35 mouse cellular contexts compared by ENCODE assay signal in genomic region chr15:101469093-101469492, GRCm38 (mm10). TPM values are rescaled to one million over a fixed set of nuclear protein-coding genes. Genes with fewer than 3 reads are reported as not detected.
DNase-seq lines count a peak whose midpoint lies in the region; ATAC-seq and TF ChIP-seq lines count a peak whose summit lies in the region.
"Had no signal": no experiment of that assay in that cellular context is flagged by ENCODE, and none has a peak within 500 bp of the region (broad histone marks: within the 10 kb centered on the region; RNA-seq: fewer than 3 reads in every experiment).

No protein-coding gene starts in this region.

- 27% methylated on average over 4 of the region's 4 CpGs for WGBS in bone marrow, adult 2 months
- WGBS in hindbrain, embryonic 14.5 days, result 84% methylated on average over 4 of the region's 4 CpGs
- 66% methylated on average over 4 of the region's 4 CpGs for WGBS in heart, adult 2 months

- no peak for TF ChIP-seq POLR2A in bone marrow, adult 2 months (IDR thresholded peaks at IDR 0.05; ENCODE audit: borderline replicate concordance, control insufficient read depth, low read depth, low read length)
- no peak for TF ChIP-seq POLR2A in heart, adult 2 months (IDR thresholded peaks at IDR 0.05; ENCODE audit: insufficient read depth, low read depth, low read length)

- no peaks in the 10 kb centered on the region for H3K79me2 ChIP-seq in heart, adult 2 months (replicated peaks; ENCODE audit: control insufficient read depth, insufficient read depth, low read length)

- no peaks in the 10 kb centered on the region for H3K36me3 ChIP-seq in hindbrain, embryonic 14.5 days (replicated peaks; ENCODE audit: control insufficient read depth, insufficient read depth)
- H3K36me3 ChIP-seq in heart, adult 2 months (ENCODE audit: control insufficient read depth, insufficient read depth, low read length), result no peaks in the 10 kb centered on the region
- H3K36me3 ChIP-seq: embryonic facial prominence, embryonic 10.5 days; embryonic facial prominence, embryonic 13.5 days; forebrain, embryonic 12.5 days; forebrain, embryonic 15.5 days; heart, embryonic 12.5 days; heart, embryonic 15.5 days; hindbrain, embryonic 15.5 days had no signal

- TF ChIP-seq CTCF in bone marrow, adult 2 months (IDR thresholded peaks at IDR 0.05; ENCODE audit: control insufficient read depth, insufficient read depth, low read length), result no peak
- no peak for TF ChIP-seq CTCF in heart, adult 2 months (IDR thresholded peaks at IDR 0.05)

- no peak overlapping the region for H3K9ac ChIP-seq in hindbrain, embryonic 14.5 days
- no peak overlapping the region for H3K9ac ChIP-seq in heart, adult 2 months (ENCODE audit: low read depth, low read length)
- H3K9ac ChIP-seq: embryonic facial prominence, embryonic 13.5 days; forebrain, embryonic 12.5 days; forebrain, embryonic 15.5 days; heart, embryonic 12.5 days; heart, embryonic 15.5 days; hindbrain, embryonic 15.5 days had no signal

- peak; percentile 56 to 73 for DNase-seq in natural killer cell, adult 2 months (ENCODE audit: low spot score in 2 of 2)
- DNase-seq in hindbrain, embryonic 14.5 days (ENCODE audit: low spot score), result no peak
- no peak for DNase-seq in heart, adult 2 months
- DNase-seq in layer of hippocampus, postnatal 25 days (ENCODE audit: extremely low spot score in 1 of 2, low spot score in 1 of 2), result no peak
- DNase-seq: adrenal gland, adult 8-10 months; adrenal gland, postnatal 36 days; cerebellum, adult 11-12 months; cerebellum, adult 8-10 months; cerebellum, postnatal 10 days; cerebellum, postnatal 36 days; embryo, embryonic 11 days; gastrocnemius, postnatal 10 days; gastrocnemius, postnatal 36 days; heart, adult 11 months; heart, postnatal 10 days; heart, postnatal 36 days had no signal

- H3K4me2 ChIP-seq in hindbrain, embryonic 14.5 days (replicated peaks), result no peak overlapping the region
- H3K4me2 ChIP-seq: embryonic facial prominence, embryonic 13.5 days; forebrain, embryonic 12.5 days; forebrain, embryonic 15.5 days; heart, embryonic 12.5 days; heart, embryonic 15.5 days; hindbrain, embryonic 15.5 days had no signal

- H3K4me3 ChIP-seq in bone marrow, adult 2 months (replicated peaks; ENCODE audit: control insufficient read depth, low read depth, low read length), result peak overlapping the region; percentile 45
- H3K4me3 ChIP-seq in hindbrain, embryonic 14.5 days (replicated peaks; ENCODE audit: low read length), result no peak overlapping the region
- H3K4me3 ChIP-seq in heart, adult 2 months, result no peak overlapping the region
- H3K4me3 ChIP-seq: embryonic facial prominence, embryonic 10.5 days; embryonic facial prominence, embryonic 13.5 days; erythroblast, embryonic 14.5 days; forebrain, embryonic 12.5 days; forebrain, embryonic 15.5 days; heart, embryonic 12.5 days; heart, embryonic 15.5 days; hindbrain, embryonic 15.5 days had no signal

- no peaks in the 10 kb centered on the region for H3K9me3 ChIP-seq in hindbrain, embryonic 14.5 days (ENCODE audit: control insufficient read depth, low read length)
- H3K9me3 ChIP-seq: embryonic facial prominence, embryonic 10.5 days; embryonic facial prominence, embryonic 13.5 days; forebrain, embryonic 12.5 days; forebrain, embryonic 15.5 days; heart, embryonic 12.5 days; heart, embryonic 15.5 days; hindbrain, embryonic 15.5 days had no signal

- no peak overlapping the region; the same call in 1 of the 2 replicates for H3K27ac ChIP-seq in bone marrow, adult 2 months (ENCODE audit: control insufficient read depth, insufficient read depth, low read depth, low read length, poor library complexity)
- no peak overlapping the region for H3K27ac ChIP-seq in hindbrain, embryonic 14.5 days
- H3K27ac ChIP-seq in heart, adult 2 months, result no peak overlapping the region
- H3K27ac ChIP-seq: embryonic facial prominence, embryonic 10.5 days; embryonic facial prominence, embryonic 13.5 days; forebrain, embryonic 12.5 days; forebrain, embryonic 15.5 days; heart, embryonic 15.5 days; hindbrain, embryonic 15.5 days had no signal

- peak; percentile 96 for ATAC-seq in megakaryocyte, adult 5-6 weeks (ENCODE audit: poor library complexity, severe bottlenecking)
- ATAC-seq in hindbrain, embryonic 14.5 days (ENCODE audit: low FRiP score), result no peak
- ATAC-seq: CD4-positive, CD25-positive, alpha-beta regulatory T cell, adult 4 months; forebrain, embryonic 15.5 days; intestine, postnatal 0 days had no signal

- peaks cover 2% of the 10 kb centered on the region; the same call in 1 of the 2 replicates for H3K4me1 ChIP-seq in bone marrow, adult 2 months (ENCODE audit: control insufficient read depth, insufficient read depth, low read length)
- no peaks in the 10 kb centered on the region for H3K4me1 ChIP-seq in hindbrain, embryonic 14.5 days (replicated peaks; ENCODE audit: control insufficient read depth, insufficient read depth, low read length)
- H3K4me1 ChIP-seq in heart, adult 2 months (ENCODE audit: control insufficient read depth, insufficient read depth, low read length), result no peaks in the 10 kb centered on the region
- H3K4me1 ChIP-seq: embryonic facial prominence, embryonic 10.5 days; embryonic facial prominence, embryonic 13.5 days; forebrain, embryonic 12.5 days; forebrain, embryonic 15.5 days; heart, embryonic 12.5 days; heart, embryonic 15.5 days; hindbrain, embryonic 15.5 days had no signal

- intact Hi-C loops in heart, adult 2 months (cut with DNase I), result no loop called here

- H3K27me3 ChIP-seq in hindbrain, embryonic 14.5 days (ENCODE audit: control insufficient read depth, insufficient read depth, low read length), result no peaks in the 10 kb centered on the region
- H3K27me3 ChIP-seq in heart, adult 2 months (ENCODE audit: control insufficient read depth, insufficient read depth, low read length), result no peaks in the 10 kb centered on the region
- H3K27me3 ChIP-seq: embryonic facial prominence, embryonic 13.5 days; forebrain, embryonic 12.5 days; forebrain, embryonic 15.5 days; hindbrain, embryonic 15.5 days had no signal

- TF ChIP-seq EP300 in heart, adult 2 months (IDR thresholded peaks at IDR 0.05; ENCODE audit: insufficient read depth, low read depth, low read length), result no peak

RNA-seq across cellular contexts. Expression of gene Krt86, which starts 4.2 kb away (rescaled TPM):
- polyA plus RNA-seq in bone marrow, adult 2 months (2011; ENCODE audit: insufficient read depth, insufficient read length, low replicate concordance, missing spikeins), result 1.6 TPM in 1 of 2 replicates, not detected in the other
- total RNA-seq in megakaryocyte, adult 5-6 weeks (2015), result 0.33 and 1.4 TPM in 2 replicates
- total RNA-seq in megakaryocyte, adult 5-6 weeks (2017), result 0.59 and 0.81 TPM in 2 replicates
- polyA plus RNA-seq in hindbrain, embryonic 14.5 days (2014; fragmentation: Nextera tagmentation; extraction: Ambion mirVana), result 0.09 TPM in 1 of 2 replicates, not detected in the other
- total RNA-seq in heart, adult 2 months (2021), result not detected
- polyA plus RNA-seq in heart, adult 2 months (2012; rRNA removed), result 0.12 TPM in 1 of 2 replicates, not detected in the other
- not detected for total RNA-seq in layer of hippocampus, postnatal 25 days (2021)
- total RNA-seq: adrenal gland, adult 8-10 months; adrenal gland, postnatal 36 days; gastrocnemius, adult 18-20 months; gastrocnemius, postnatal 10 days; gastrocnemius, postnatal 36 days; heart, postnatal 10 days; heart, postnatal 36 days; MEL had no signal
- polyA plus RNA-seq: brain, embryonic 14.5 days; C2C12; CD4-positive, CD25-positive, alpha-beta regulatory T cell, adult 4 months; cortical plate, adult 2 months; embryonic facial prominence, embryonic 10.5 days; embryonic facial prominence, embryonic 13.5 days; erythroblast, embryonic 14.5 days; forebrain, embryonic 12.5 days; forebrain, embryonic 15.5 days; heart, embryonic 12.5 days; heart, embryonic 15.5 days; hindbrain, embryonic 11.5 days; intestine, postnatal 0 days had no signal

RNA-seq across cellular contexts. Expression of gene Krt81, which starts 5.5 kb away (rescaled TPM):
- polyA plus RNA-seq in bone marrow, adult 2 months (2011; ENCODE audit: insufficient read depth, insufficient read length, low replicate concordance, missing spikeins), result not detected in 2 replicates
- 0.18 TPM in 1 of 2 replicates, not detected in the other for total RNA-seq in megakaryocyte, adult 5-6 weeks (2015)
- not detected in 2 replicates for total RNA-seq in megakaryocyte, adult 5-6 weeks (2017)
- polyA plus RNA-seq in hindbrain, embryonic 14.5 days (2014; fragmentation: Nextera tagmentation; extraction: Ambion mirVana), result not detected in 2 replicates
- total RNA-seq in heart, adult 2 months (2021), result not detected
- not detected in 2 replicates for polyA plus RNA-seq in heart, adult 2 months (2012; rRNA removed)
- total RNA-seq in layer of hippocampus, postnatal 25 days (2021), result not detected
- total RNA-seq: adrenal gland, adult 8-10 months; adrenal gland, postnatal 36 days; gastrocnemius, adult 18-20 months; gastrocnemius, postnatal 10 days; gastrocnemius, postnatal 36 days; heart, postnatal 10 days; heart, postnatal 36 days; MEL had no signal
- polyA plus RNA-seq: brain, embryonic 14.5 days; C2C12; CD4-positive, CD25-positive, alpha-beta regulatory T cell, adult 4 months; cortical plate, adult 2 months; embryonic facial prominence, embryonic 10.5 days; embryonic facial prominence, embryonic 13.5 days; erythroblast, embryonic 14.5 days; forebrain, embryonic 12.5 days; forebrain, embryonic 15.5 days; heart, embryonic 12.5 days; heart, embryonic 15.5 days; hindbrain, embryonic 11.5 days; hindbrain, embryonic 15.5 days; intestine, embryonic 14.5 days; intestine, postnatal 0 days had no signal

RNA-seq across cellular contexts. Expression of gene Krt88, which starts 21.5 kb away (rescaled TPM):
- polyA plus RNA-seq in bone marrow, adult 2 months (2011; ENCODE audit: insufficient read depth, insufficient read length, low replicate concordance, missing spikeins), result not detected in 2 replicates
- total RNA-seq in megakaryocyte, adult 5-6 weeks (2015), result not detected in 2 replicates
- not detected in 2 replicates for total RNA-seq in megakaryocyte, adult 5-6 weeks (2017)
- polyA plus RNA-seq in hindbrain, embryonic 14.5 days (2014; fragmentation: Nextera tagmentation; extraction: Ambion mirVana), result not detected in 2 replicates
- not detected for total RNA-seq in heart, adult 2 months (2021)
- polyA plus RNA-seq in heart, adult 2 months (2012; rRNA removed), result not detected in 2 replicates
- total RNA-seq in layer of hippocampus, postnatal 25 days (2021), result not detected
- total RNA-seq: adrenal gland, adult 8-10 months; adrenal gland, postnatal 36 days; gastrocnemius, adult 18-20 months; gastrocnemius, postnatal 10 days; gastrocnemius, postnatal 36 days; heart, postnatal 10 days; heart, postnatal 36 days; MEL had no signal
- polyA plus RNA-seq: brain, embryonic 14.5 days; C2C12; CD4-positive, CD25-positive, alpha-beta regulatory T cell, adult 4 months; embryonic facial prominence, embryonic 10.5 days; embryonic facial prominence, embryonic 13.5 days; erythroblast, embryonic 14.5 days; forebrain, embryonic 12.5 days; forebrain, embryonic 15.5 days; heart, embryonic 12.5 days; heart, embryonic 15.5 days; hindbrain, embryonic 11.5 days; hindbrain, embryonic 15.5 days; intestine, embryonic 14.5 days; intestine, postnatal 0 days had no signal

RNA-seq across cellular contexts. Expression of gene Krt83, which starts 22.2 kb away (rescaled TPM):
- 2.3 and 4.1 TPM in 2 replicates for polyA plus RNA-seq in bone marrow, adult 2 months (2011; ENCODE audit: insufficient read depth, insufficient read length, low replicate concordance, missing spikeins)
- total RNA-seq in megakaryocyte, adult 5-6 weeks (2015), result 1.5 and 2.5 TPM in 2 replicates
- total RNA-seq in megakaryocyte, adult 5-6 weeks (2017), result 0.73 and 1.1 TPM in 2 replicates
- polyA plus RNA-seq in hindbrain, embryonic 14.5 days (2014; fragmentation: Nextera tagmentation; extraction: Ambion mirVana), result not detected in 2 replicates
- not detected for total RNA-seq in heart, adult 2 months (2021)
- not detected in 2 replicates for polyA plus RNA-seq in heart, adult 2 months (2012; rRNA removed)
- total RNA-seq in layer of hippocampus, postnatal 25 days (2021), result not detected
- total RNA-seq: adrenal gland, adult 8-10 months; adrenal gland, postnatal 36 days; gastrocnemius, adult 18-20 months; gastrocnemius, postnatal 36 days; heart, postnatal 10 days; heart, postnatal 36 days; MEL had no signal
- polyA plus RNA-seq: brain, embryonic 14.5 days; C2C12; cortical plate, adult 2 months; embryonic facial prominence, embryonic 10.5 days; embryonic facial prominence, embryonic 13.5 days; erythroblast, embryonic 14.5 days; forebrain, embryonic 12.5 days; forebrain, embryonic 15.5 days; heart, embryonic 12.5 days; heart, embryonic 15.5 days; hindbrain, embryonic 11.5 days; hindbrain, embryonic 15.5 days; intestine, embryonic 14.5 days; intestine, postnatal 0 days had no signal

RNA-seq across cellular contexts. Expression of gene Krt87, which starts 30.5 kb away (rescaled TPM):
- polyA plus RNA-seq in bone marrow, adult 2 months (2011; ENCODE audit: insufficient read depth, insufficient read length, low replicate concordance, missing spikeins), result not detected in 2 replicates
- not detected in 2 replicates for total RNA-seq in megakaryocyte, adult 5-6 weeks (2015)
- total RNA-seq in megakaryocyte, adult 5-6 weeks (2017), result not detected in 2 replicates
- polyA plus RNA-seq in hindbrain, embryonic 14.5 days (2014; fragmentation: Nextera tagmentation; extraction: Ambion mirVana), result 0.40 and 0.50 TPM in 2 replicates
- not detected for total RNA-seq in heart, adult 2 months (2021)
- not detected in 2 replicates for polyA plus RNA-seq in heart, adult 2 months (2012; rRNA removed)
- total RNA-seq in layer of hippocampus, postnatal 25 days (2021), result under 1 TPM; 0.42 to 0.71 TPM
- total RNA-seq: adrenal gland, postnatal 36 days; gastrocnemius, adult 18-20 months; gastrocnemius, postnatal 36 days; heart, postnatal 10 days; heart, postnatal 36 days; MEL had no signal
- polyA plus RNA-seq: C2C12; cortical plate, adult 2 months; erythroblast, embryonic 14.5 days; heart, embryonic 12.5 days; heart, embryonic 15.5 days; intestine, embryonic 14.5 days had no signal

Comparison
In these comparisons a context has a peak if more than half of its experiments do, and no peak if none do; other contexts are left out.
1. DNase-seq: peak in natural killer cell, adult 2 months (2 of 2); none in hindbrain, embryonic 14.5 days (single experiment), heart, adult 2 months (0 of 2) and layer of hippocampus, postnatal 25 days (0 of 2).